Mouse (Mus musculus) liver, embryonic 14.5 days (tissue): ENCODE measurements around the gene Ttll1.

ENCODE experiments used
- CTCF ChIP-seq: IDR thresholded peaks from 2 replicates; pipeline ENCODE4 v1.5.1; 2016; ENCODE audit warnings: antibody characterized with exemption, low read depth, control low read depth
- EP300 ChIP-seq: IDR thresholded peaks from 2 replicates; pipeline ENCODE4 v1.6.1; 2016; ENCODE audit warnings: antibody characterized with exemption, low read depth

GRCm38 (mm10) chr15:83509950-83510804, 516 bp downstream of the Ttll1 start:
- TF ChIP-seq CTCF: peak; percentile 41
- no peak for TF ChIP-seq EP300
